Mouse (Mus musculus) myocyte (in vitro differentiated cells): ENCODE data around the gene Tmem108.

Source experiments
- POLR2A ChIP-seq: IDR thresholded peaks from one replicate; pipeline ENCODE4 v1.6.1; 2011; ENCODE audit warnings: low read depth, mild to moderate bottlenecking, control low read depth, moderate library complexity; ENCODE audit not compliant: insufficient read length
- SRF ChIP-seq: IDR thresholded peaks from one replicate; pipeline ENCODE4 v1.6.1; 2011; ENCODE audit warnings: low read depth; ENCODE audit not compliant: control insufficient read depth, insufficient read length

GRCm38 (mm10) chr9:103468911-103469310 lies 292.7 kb downstream of the Tmem108 start:
- TF ChIP-seq POLR2A (no peak), SRF (no peak)
